Mouse (Mus musculus) cerebellum, adult 9-10 months (tissue): Measurements from ENCODE around the gene Krt19.

Experiments used
- DNase-seq: peaks from one replicate; pipeline ENCODE4 v3.0.0; 2022

Krt19 gene

DNA sequence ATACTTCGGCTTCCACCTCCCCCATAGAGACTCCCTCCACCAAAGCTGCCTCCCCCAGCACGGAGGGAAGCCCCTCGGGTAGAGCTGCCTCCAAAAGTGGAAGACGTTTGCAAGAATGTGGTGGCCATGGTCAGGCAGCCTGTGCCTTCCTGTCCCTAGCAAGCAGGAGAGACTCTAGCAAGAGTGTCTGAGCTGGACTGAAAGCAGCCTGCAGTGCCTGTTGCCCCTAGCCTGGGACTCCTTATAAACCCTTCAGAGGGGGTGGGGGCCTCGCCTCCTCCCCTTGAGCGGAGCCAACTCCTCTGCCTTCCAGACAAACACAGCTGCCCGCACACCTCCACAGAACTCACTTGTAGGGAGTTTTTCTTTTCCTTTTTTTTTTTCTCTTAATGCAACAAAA lies 12.7 kb downstream of the Krt19 start, which contains the start of gene Krt15:
Gene Krt15 (minus strand): TSS at position 198 of the 400 bp plus-strand sequence.
- no peak for DNase-seq

DNA sequence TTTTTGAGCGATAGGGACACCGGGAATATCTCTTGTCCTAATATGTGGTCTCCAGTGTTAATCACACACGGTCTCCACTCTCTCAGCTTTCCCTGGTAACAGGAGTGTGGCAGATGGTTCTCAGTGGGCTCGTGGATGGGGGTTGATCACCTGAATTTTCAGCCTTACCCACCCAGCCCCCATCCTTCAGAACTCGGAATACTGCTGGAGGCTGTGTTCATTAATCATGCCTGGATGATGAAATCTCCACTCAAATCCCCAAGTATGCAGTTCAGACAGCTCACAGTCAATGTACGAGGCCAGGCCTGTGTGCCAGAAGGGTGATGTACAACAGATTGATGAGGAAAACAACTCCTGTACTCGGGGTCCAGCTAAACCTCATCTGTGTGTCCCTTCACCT lies 23.6 kb downstream of the Krt19 start:
- DNase-seq = no peak

DNA sequence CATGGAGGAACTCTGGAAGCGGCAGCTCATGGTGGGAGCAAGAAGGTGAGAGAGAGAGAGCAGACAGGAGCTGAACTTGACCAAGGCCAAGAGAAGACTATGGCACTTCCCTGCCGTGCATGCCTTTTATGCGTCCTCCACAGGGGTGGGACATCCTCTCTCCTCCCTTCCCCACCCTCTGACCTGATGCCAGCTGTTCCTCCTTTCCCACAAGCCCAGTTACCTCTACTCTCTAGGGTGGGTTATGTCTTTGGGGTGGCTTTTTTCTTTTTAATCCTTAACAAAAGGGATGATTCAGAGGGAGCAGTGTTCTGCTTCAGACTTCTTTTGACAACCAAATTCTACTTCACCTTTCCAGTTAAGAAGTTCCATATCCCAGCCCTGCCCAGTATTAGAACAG lies 27.0 kb downstream of the Krt19 start, which contains the start of gene Krt13:
Gene Krt13 (minus strand): TSS at position 101 of the 400 bp plus-strand sequence.
- DNase-seq = no peak

DNA sequence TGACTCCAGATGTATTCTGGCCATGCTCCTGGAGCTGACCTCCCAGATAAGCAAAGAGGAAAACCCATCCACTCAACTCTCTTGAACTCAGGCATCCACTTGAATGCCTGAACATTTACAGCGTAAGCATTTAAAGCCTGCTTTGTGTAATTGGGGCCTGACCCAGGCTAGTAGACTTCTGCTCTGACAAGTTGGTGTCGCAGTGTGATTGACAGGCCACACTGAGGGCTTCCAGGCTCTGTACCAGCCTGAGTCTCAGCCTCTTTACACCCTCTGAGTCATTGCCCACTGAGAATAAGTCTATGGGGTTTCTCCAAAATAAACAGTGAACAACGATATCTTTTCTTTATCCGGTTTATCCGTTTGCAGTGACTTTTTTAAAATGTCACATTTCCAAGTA lies 28.1 kb downstream of the Krt19 start:
- DNase-seq = no peak

DNA sequence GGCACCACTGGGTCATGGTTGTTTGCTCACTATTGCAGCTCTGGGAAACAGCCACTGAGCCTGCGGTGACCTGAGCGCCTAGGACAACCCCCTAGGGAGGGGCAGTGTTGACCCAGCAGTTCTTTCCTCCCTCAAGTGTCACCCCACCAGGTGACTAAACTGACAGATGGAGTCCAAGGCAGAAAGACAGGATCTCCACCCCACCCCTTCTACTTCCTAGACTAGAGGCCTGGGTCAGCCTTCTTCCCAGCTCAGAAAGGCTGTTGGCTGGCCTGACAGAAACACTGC lies 34.8 kb downstream of the Krt19 start:
- no peak for DNase-seq

DNA sequence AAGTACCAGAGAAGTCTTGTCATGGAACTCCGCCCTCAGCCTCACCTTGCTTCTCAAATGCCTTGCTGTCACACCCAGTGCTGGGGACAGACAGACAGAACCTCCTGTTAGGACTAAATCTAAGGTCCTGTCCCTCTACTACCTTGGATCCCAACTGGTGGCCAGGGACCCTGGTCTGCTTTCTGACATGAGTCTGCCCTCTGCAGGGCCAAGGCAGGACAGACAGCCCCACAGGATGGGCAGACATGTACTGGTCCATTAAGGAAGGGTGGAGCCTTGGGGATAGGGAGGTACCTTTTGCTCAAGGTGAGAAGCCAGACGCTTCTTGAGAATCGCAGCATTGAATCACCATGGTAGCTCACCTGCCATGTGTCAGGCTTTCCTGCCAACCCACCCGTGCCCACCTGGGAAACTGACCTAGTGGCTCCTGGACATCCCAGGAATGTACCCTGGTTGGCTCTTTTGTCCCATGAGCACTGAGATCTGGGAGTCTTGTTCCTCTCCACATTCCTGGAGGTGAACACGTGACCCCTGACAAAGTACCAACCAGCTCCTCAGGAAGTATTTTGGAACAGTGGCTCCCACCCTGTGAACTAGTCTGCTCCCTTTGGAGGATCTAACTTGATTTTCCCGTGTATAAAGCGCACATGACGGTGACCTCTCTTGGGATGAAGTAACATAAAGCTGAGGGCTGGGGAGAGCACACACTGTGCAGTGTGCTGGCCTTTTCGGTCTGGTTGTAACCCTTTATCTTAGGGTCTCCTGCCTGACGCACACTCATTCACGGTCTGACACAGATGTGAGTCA lies 35.3 kb downstream of the Krt19 start:
- DNase-seq = no peak

DNA sequence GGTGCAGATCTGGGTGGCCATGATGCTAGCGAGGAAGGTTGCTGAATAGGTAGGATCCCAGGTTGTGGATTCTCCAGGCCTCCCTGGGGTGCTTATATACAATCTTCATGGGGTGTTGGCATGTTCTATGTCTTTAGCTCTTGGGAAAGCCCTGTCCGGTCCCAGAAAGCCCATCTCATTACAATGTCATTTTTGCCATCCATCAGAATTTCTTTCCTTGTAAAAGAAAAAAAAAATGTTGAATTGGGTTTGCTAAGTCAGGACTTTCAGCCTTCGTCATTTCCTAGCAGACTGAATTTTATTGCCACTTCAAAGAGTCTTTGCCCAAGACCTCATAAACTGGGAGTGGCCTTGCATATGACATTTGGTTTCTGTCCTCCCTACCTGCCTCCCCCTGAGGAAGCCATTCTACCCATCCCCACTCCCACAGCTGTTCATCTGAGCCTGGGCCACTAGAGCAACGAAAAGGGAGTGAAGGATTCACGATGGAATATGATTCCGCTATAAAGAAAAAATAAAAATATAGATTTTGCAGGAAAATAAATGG lies 42.8 kb downstream of the Krt19 start, which contains the start of gene Krt36:
Gene Krt36 (minus strand): TSS at position 51 of the 547 bp plus-strand sequence.
- no peak for DNase-seq

DNA sequence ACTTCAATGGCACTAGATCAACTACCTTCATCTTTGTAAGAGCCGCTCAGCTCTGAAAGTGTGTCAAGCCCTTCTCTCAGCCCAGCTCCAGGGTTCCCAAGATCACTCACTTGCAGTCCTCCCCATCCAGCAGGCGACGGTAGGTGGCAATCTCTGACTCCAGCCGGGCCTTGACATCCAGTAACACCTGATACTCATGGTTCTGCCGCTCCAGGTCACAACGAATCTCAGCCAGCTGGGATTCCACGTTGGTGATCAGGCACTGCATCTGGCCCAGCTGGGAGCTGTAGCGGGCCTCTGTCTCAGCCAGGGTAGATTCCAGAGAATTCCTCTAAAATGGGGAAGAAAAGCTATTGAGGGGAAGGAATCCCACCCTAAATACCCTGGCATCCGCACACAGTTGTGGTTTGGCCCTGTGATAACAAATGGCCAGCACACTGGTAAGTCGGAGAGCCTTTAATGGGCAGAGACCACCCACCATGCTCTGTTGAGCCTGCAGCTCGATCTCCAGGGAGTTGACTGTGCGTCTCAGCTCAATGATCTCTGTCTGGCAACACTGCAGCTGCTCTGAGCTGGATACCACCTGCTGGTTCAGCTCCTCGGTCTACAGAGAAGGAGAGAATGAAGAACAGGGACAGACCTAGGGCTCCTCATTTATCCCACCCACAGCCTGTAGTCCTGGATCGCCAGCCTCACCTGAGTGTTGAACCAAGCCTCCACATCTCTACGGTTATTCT lies 45.6 kb downstream of the Krt19 start:
- no peak for DNase-seq

DNA sequence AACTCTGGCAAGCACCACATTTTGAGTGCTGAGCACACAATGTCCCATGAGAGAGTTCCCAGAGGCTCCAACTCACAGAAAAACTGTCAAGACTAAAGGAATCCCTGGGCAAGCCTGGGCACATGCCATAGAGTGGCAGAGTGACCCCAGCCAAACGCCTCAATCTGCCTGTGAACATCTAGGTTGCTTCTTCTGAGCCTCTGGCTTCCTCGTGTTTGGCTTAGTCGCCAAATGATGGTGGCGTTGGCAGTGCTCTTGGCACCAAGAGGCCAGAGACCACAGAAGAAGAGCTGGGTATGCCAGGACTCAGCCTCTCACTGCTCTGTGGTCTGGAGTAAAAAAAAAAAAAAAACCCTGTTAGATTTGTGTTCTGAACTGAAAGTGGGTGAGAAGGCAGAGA lies 48.1 kb downstream of the Krt19 start:
- DNase-seq = no peak

DNA sequence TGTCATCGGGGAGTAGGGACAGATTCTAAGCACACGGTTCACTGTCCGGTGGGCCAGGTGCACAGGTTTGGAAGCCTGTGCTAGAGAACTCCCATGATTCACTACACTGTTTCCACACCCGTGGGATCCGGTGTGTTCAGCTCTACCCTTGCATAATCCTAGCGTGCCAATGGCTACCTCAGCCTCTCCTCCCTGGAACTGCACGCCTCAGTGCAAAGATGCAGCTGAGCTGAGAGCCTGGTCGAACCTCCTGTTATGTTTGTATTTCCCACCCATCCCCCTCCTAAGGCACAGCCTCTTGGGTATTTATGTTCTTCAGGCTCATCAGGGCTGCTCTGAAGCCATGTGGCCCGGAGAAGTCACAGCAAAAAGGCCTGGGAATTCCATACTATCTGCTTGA lies 50.6 kb downstream of the Krt19 start:
- DNase-seq = no peak

DNA sequence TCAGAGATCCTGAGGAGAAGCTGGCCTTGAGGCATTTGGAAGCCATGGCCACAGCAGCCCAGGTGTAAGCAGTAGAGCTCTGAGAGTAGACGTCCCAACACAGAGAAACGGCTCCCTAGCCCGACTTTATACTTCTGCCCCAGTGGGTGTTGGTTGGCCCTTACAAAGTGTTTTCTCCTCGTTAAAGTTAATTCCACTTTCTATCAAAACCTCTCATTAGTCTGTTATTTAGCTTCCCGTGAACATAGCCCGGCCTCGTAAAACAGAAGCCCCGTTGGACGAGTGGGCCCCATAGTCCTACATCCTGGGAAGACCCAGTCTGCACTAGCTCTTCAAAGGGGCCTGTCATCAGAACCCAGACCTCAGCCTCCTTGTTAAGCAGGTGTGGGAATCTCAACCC lies 52.3 kb downstream of the Krt19 start, which contains the start of gene Krt35:
Gene Krt35 (minus strand): TSS at position 101 of the 400 bp plus-strand sequence.
- DNase-seq = no peak
